Mouse (Mus musculus) megakaryocyte, embryonic 14.5 days (primary cell): Measurements from ENCODE around the gene Eif4a3.

Experiments used
- FLI1 ChIP-seq: IDR thresholded peaks from 2 replicates; pipeline ENCODE4 v1.6.1; 2012; ENCODE audit warnings: low read length, inconsistent platforms, mixed read lengths
- GATA1 ChIP-seq: IDR thresholded peaks from 3 replicates; pipeline ENCODE4 v1.6.1; 2012; ENCODE audit warnings: mixed read lengths, low read length, inconsistent platforms, borderline replicate concordance

- TF ChIP-seq GATA1 (no peak), FLI1 (no peak)
These were observed 31.9 kb downstream of the Eif4a3 start, which contains the start of gene Gaa for GRCm38 (mm10) chr11:119267768-119268556.
